Mouse (Mus musculus): ENCODE measurements around the gene Tsc2.

DNA sequence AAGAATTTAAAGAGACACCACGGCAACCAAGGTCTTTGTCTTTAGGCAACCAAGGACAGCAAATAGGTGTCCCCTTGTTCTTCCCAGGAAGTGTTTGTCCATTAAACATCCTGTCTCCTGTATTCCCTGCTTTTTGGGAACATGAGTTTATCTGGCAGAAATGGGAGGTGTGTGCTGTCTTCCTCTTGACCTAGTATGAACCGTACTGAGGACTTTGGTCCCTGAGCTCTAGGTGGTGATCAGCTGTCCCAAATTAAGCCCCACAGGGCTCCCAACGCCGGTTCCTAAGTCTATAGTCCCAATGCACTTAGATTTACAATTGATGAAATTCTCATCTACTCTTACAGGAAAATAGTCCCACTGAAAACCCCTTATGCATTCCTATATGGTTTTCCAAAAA, 18.3 kb upstream of the Tsc2 start:
- TF ChIP-seq USF2 (conservative IDR thresholded peaks at IDR 0.05; ENCODE audit: low read depth, low read length) = no peak
- TF ChIP-seq EP300 (IDR thresholded peaks at IDR 0.05; ENCODE audit: low read length) = no peak
- TF ChIP-seq CTCF (conservative IDR thresholded peaks at IDR 0.05 in 1 of 2, IDR thresholded peaks at IDR 0.05 in 1 of 2; ENCODE audit: low read depth in 2 of 2, low read length in 2 of 2) = no peak
- no peak for TF ChIP-seq RCOR1 (conservative IDR thresholded peaks at IDR 0.05; ENCODE audit: low read depth, low read length)
- TF ChIP-seq MXI1 (IDR thresholded peaks at IDR 0.05; ENCODE audit: low read depth, low read length) = no peak
- no peak for TF ChIP-seq MAX (IDR thresholded peaks at IDR 0.05; ENCODE audit: low read length)
- TF ChIP-seq POLR2AphosphoS2 (IDR thresholded peaks at IDR 0.05; ENCODE audit: low read depth, low read length) = no peak
- TF ChIP-seq RAD21 (IDR thresholded peaks at IDR 0.05; ENCODE audit: low read depth, low read length) = no peak
- TF ChIP-seq GABPA (IDR thresholded peaks at IDR 0.05; ENCODE audit: insufficient replicate concordance, low read depth, low read length) = no peak
- no peak for TF ChIP-seq ZNF384 (IDR thresholded peaks at IDR 0.05; ENCODE audit: low read depth, low read length)
